Mouse (Mus musculus) brain, embryonic 14.5 days (tissue): Measurements from ENCODE around the gene Epn3. TPM values are rescaled to one million over a fixed set of nuclear protein-coding genes. Genes with fewer than 3 reads are reported as not detected.

Experiments used
- DNase-seq: peaks from one replicate; pipeline ENCODE4 v3.0.0-alpha.2; 2011; ENCODE audit warnings: low read depth
- CTCF ChIP-seq: fragments of 200-500 bp; IDR thresholded peaks from 2 replicates; pipeline ENCODE4 v1.5.1; 2012; ENCODE audit warnings: inconsistent platforms, mild to moderate bottlenecking, moderate library complexity, borderline replicate concordance; ENCODE audit not compliant: insufficient read depth, insufficient read length; ENCODE audit errors: extremely low read depth
- POLR2A ChIP-seq: fragments of 200-500 bp; IDR thresholded peaks from 2 replicates; pipeline ENCODE4 v1.6.1; 2012; ENCODE audit warnings: mild to moderate bottlenecking, inconsistent platforms, borderline replicate concordance; ENCODE audit not compliant: poor library complexity, insufficient read depth, insufficient read length, severe bottlenecking; ENCODE audit errors: extremely low read depth
- polyA plus RNA-seq: library from polyadenylated mRNA; depleted of rRNA; stranded (reverse); fragments of >200 nt; gene quantifications from 2 replicates; pipeline ENCODE4 v1.2.3, GENCODE M21; 2012

Epn3 gene
- polyA plus RNA-seq, 1 experiment, result 1.5 TPM

- TF ChIP-seq CTCF, result no peak
- TF ChIP-seq POLR2A, result no peak
- no peak for DNase-seq
Observed at GRCm38 (mm10) chr11:94491749-94492099, 8.1 kb downstream of the Epn3 start.

GRCm38 (mm10) chr11:94491035-94491748, 8.6 kb downstream of the Epn3 start:
- TF ChIP-seq POLR2A, result peak; percentile 72
- TF ChIP-seq CTCF, result no peak
- DNase-seq, result peak; percentile 85

- TF ChIP-seq CTCF (no peak), POLR2A (no peak)
- DNase-seq, result no peak
Observed at GRCm38 (mm10) chr11:94489745-94490144, 10.0 kb downstream of the Epn3 start.

GRCm38 (mm10) chr11:94488767-94489533, 10.8 kb downstream of the Epn3 start:
- no peak for DNase-seq
- no peak for TF ChIP-seq CTCF
- TF ChIP-seq POLR2A, result no peak

GRCm38 (mm10) chr11:94486001-94486400, 13.8 kb downstream of the Epn3 start, which contains the start of gene Spata20:
Spata20 (minus strand) TSS chr11:94486179.
- peak; percentile 84 for DNase-seq
- TF ChIP-seq POLR2A (no peak), CTCF (peak; percentile 99)

- no peak for DNase-seq
- no peak for TF ChIP-seq POLR2A
- TF ChIP-seq CTCF, result no peak
Observed at GRCm38 (mm10) chr11:94485223-94485622, 14.6 kb downstream of the Epn3 start.

GRCm38 (mm10) chr11:94484636-94485035, 15.1 kb downstream of the Epn3 start:
- no peak for DNase-seq
- TF ChIP-seq CTCF, result no peak
- no peak for TF ChIP-seq POLR2A

GRCm38 (mm10) chr11:94483921-94484320, 15.9 kb downstream of the Epn3 start:
- no peak for TF ChIP-seq POLR2A
- TF ChIP-seq CTCF, result no peak
- no peak for DNase-seq

- no peak for DNase-seq
- no peak for TF ChIP-seq CTCF
- TF ChIP-seq POLR2A, result no peak
Observed at GRCm38 (mm10) chr11:94483436-94483835, 16.3 kb downstream of the Epn3 start.

GRCm38 (mm10) chr11:94482738-94483137, 17.0 kb downstream of the Epn3 start:
- no peak for DNase-seq
- TF ChIP-seq POLR2A (no peak), CTCF (no peak)

- TF ChIP-seq POLR2A (no peak), CTCF (no peak)
- no peak for DNase-seq
Observed at GRCm38 (mm10) chr11:94481963-94482362, 17.8 kb downstream of the Epn3 start.
